ENCODE assay signal across 32 mouse cellular contexts in genomic region chr1:133396693-133397092, GRCm38 (mm10). TPM values are rescaled to one million over a fixed set of nuclear protein-coding genes. Genes with fewer than 3 reads are reported as not detected.
A peak's percentile ranks its signal among the peaks of the same experiment; 100 is the strongest.
DNase-seq lines count a peak whose midpoint lies in the region; ATAC-seq and TF ChIP-seq lines count a peak whose summit lies in the region.
"Had no signal": no experiment of that assay in that cellular context is flagged by ENCODE, and none has a peak within 500 bp of the region (broad histone marks: within the 10 kb centered on the region; RNA-seq: fewer than 3 reads in every experiment).

No protein-coding gene starts in this region.

- H3K4me1 ChIP-seq in neural tube, embryonic 14.5 days (ENCODE audit: control insufficient read depth, insufficient read depth, low read length) = peaks cover 14% of the 10 kb centered on the region
- peaks cover 34% of the 10 kb centered on the region for H3K4me1 ChIP-seq in neural tube, embryonic 15.5 days
- peaks cover 30% of the 10 kb centered on the region for H3K4me1 ChIP-seq in hindbrain, embryonic 13.5 days (replicated peaks)

- no peaks in the 10 kb centered on the region for H3K27me3 ChIP-seq in neural tube, embryonic 14.5 days (ENCODE audit: control insufficient read depth, insufficient read depth, low read length)
- H3K27me3 ChIP-seq in neural tube, embryonic 15.5 days (replicated peaks) = no peaks in the 10 kb centered on the region
- no peaks in the 10 kb centered on the region for H3K27me3 ChIP-seq in hindbrain, embryonic 13.5 days
- H3K27me3 ChIP-seq: embryonic facial prominence, embryonic 15.5 days; forebrain, embryonic 15.5 days; heart, embryonic 12.5 days; limb, embryonic 13.5 days; liver, embryonic 12.5 days; stomach, embryonic 15.5 days had no signal

- whole genome bisulfite sequencing in neural tube, embryonic 14.5 days = 87% methylated on average over 5 of the region's 5 CpGs
- WGBS in neural tube, embryonic 15.5 days = 84% methylated on average over 5 of the region's 5 CpGs
- WGBS in hindbrain, embryonic 13.5 days = 82% methylated on average over 5 of the region's 5 CpGs

- H3K4me2 ChIP-seq in neural tube, embryonic 14.5 days (ENCODE audit: low read depth, low read length) = no peak overlapping the region
- no peak overlapping the region for H3K4me2 ChIP-seq in neural tube, embryonic 15.5 days
- no peak overlapping the region for H3K4me2 ChIP-seq in hindbrain, embryonic 13.5 days
- H3K4me2 ChIP-seq: embryonic facial prominence, embryonic 15.5 days; liver, embryonic 12.5 days; stomach, embryonic 15.5 days had no signal

- H3K9ac ChIP-seq in neural tube, embryonic 14.5 days (replicated peaks; ENCODE audit: low read depth, low read length) = no peak overlapping the region
- H3K9ac ChIP-seq in neural tube, embryonic 15.5 days (replicated peaks) = no peak overlapping the region
- no peak overlapping the region for H3K9ac ChIP-seq in hindbrain, embryonic 13.5 days
- H3K9ac ChIP-seq: embryonic facial prominence, embryonic 15.5 days; liver, embryonic 12.5 days; stomach, embryonic 15.5 days had no signal

- no peaks in the 10 kb centered on the region for H3K36me3 ChIP-seq in neural tube, embryonic 14.5 days (ENCODE audit: control insufficient read depth, insufficient read depth, low read length)
- peaks cover 6% of the 10 kb centered on the region; the same call in 1 of the 2 replicates for H3K36me3 ChIP-seq in neural tube, embryonic 15.5 days
- H3K36me3 ChIP-seq in hindbrain, embryonic 13.5 days = peaks cover 14% of the 10 kb centered on the region
- H3K36me3 ChIP-seq: forebrain, embryonic 15.5 days had no signal

- no peaks in the 10 kb centered on the region for H3K9me3 ChIP-seq in neural tube, embryonic 14.5 days (ENCODE audit: control insufficient read depth, low read length)
- H3K9me3 ChIP-seq in neural tube, embryonic 15.5 days (replicated peaks) = no peaks in the 10 kb centered on the region
- no peaks in the 10 kb centered on the region for H3K9me3 ChIP-seq in hindbrain, embryonic 13.5 days
- H3K9me3 ChIP-seq: embryonic facial prominence, embryonic 15.5 days; forebrain, embryonic 15.5 days; heart, embryonic 12.5 days; limb, embryonic 13.5 days; liver, embryonic 12.5 days; stomach, embryonic 15.5 days had no signal

- no peak for ATAC-seq in neural tube, embryonic 14.5 days (ENCODE audit: low read depth)
- no peak for ATAC-seq in neural tube, embryonic 15.5 days (ENCODE audit: low FRiP score)
- no peak for ATAC-seq in hindbrain, embryonic 13.5 days (ENCODE audit: low FRiP score)
- ATAC-seq: liver, embryonic 12.5 days had no signal

- H3K27ac ChIP-seq in layer of hippocampus, adult 2 months = peak overlapping the region; percentile 66; the same call in 1 of the 2 replicates
- H3K27ac ChIP-seq in neural tube, embryonic 14.5 days (ENCODE audit: low read depth, low read length) = peak overlapping the region; percentile 96; the same call in 1 of the 2 replicates
- no peak overlapping the region for H3K27ac ChIP-seq in neural tube, embryonic 15.5 days (replicated peaks)
- peak overlapping the region; percentile 97; the same call in 1 of the 2 replicates for H3K27ac ChIP-seq in hindbrain, embryonic 13.5 days
- H3K27ac ChIP-seq: liver, embryonic 12.5 days; stomach, embryonic 15.5 days had no signal

- H3K4me3 ChIP-seq in layer of hippocampus, adult 2 months = no peak overlapping the region
- H3K4me3 ChIP-seq in neural tube, embryonic 14.5 days (ENCODE audit: low read depth, low read length) = no peak overlapping the region
- H3K4me3 ChIP-seq in neural tube, embryonic 15.5 days (replicated peaks) = no peak overlapping the region
- no peak overlapping the region for H3K4me3 ChIP-seq in hindbrain, embryonic 13.5 days
- H3K4me3 ChIP-seq: embryonic facial prominence, embryonic 15.5 days; forebrain, embryonic 15.5 days; heart, embryonic 12.5 days; limb, embryonic 13.5 days; liver, embryonic 12.5 days; stomach, embryonic 15.5 days had no signal

- DNase-seq in layer of hippocampus, adult 2 months (ENCODE audit: low spot score in 2 of 2) = no peak
- no peak for DNase-seq in layer of hippocampus, postnatal 10 days (ENCODE audit: low spot score in 2 of 2)
- no peak for DNase-seq in urinary bladder, postnatal 10 days (ENCODE audit: low spot score)
- no peak for DNase-seq in spleen, adult 18-20 months
- DNase-seq: adrenal gland, postnatal 14 days; cerebellum, adult 9-10 months; gastrocnemius, postnatal 14 days; heart, adult 11 months; heart, postnatal 36 days; kidney, adult 2 months; kidney, postnatal 14 days; layer of hippocampus, postnatal 36 days; lung, adult 18-20 months; lung, postnatal 10 days; right cerebral cortex, adult 18-20 months; right cerebral cortex, postnatal 4 days; thymus, postnatal 25 days had no signal

- TF ChIP-seq CTCF in layer of hippocampus, adult 2 months (conservative IDR thresholded peaks at IDR 0.05) = no peak

RNA-seq across cellular contexts. Expression of gene Sox13, which starts 27.5 kb away (rescaled TPM):
- total RNA-seq in layer of hippocampus, adult 2 months (2021) = 1 to 10 TPM; 6.3 to 9.4 TPM
- 10 to 100 TPM in 1 of 2 experiments, 1 to 10 TPM in 1; 9.2 to 10.3 TPM for total RNA-seq in layer of hippocampus, postnatal 10 days (2021)
- 4.0 and 5.2 TPM in 2 replicates for polyA plus RNA-seq in neural tube, embryonic 14.5 days (2014; fragmentation: Nextera tagmentation; extraction: Ambion mirVana)
- polyA plus RNA-seq in neural tube, embryonic 15.5 days (2015; fragmentation: Nextera tagmentation; extraction: Ambion mirVana) = 4.0 and 6.7 TPM in 2 replicates
- 7.9 and 8.0 TPM in 2 replicates for polyA plus RNA-seq in hindbrain, embryonic 13.5 days (2015; fragmentation: Nextera tagmentation; extraction: Ambion mirVana)
- total RNA-seq: monocyte, adult 5-6 weeks had no signal

RNA-seq across cellular contexts. Expression of gene Etnk2, which starts 33.3 kb away (rescaled TPM):
- total RNA-seq in layer of hippocampus, adult 2 months (2021) = 1 to 10 TPM; 1.1 to 1.6 TPM
- 1 to 10 TPM; 5.3 to 7.3 TPM for total RNA-seq in layer of hippocampus, postnatal 10 days (2021)
- polyA plus RNA-seq in neural tube, embryonic 14.5 days (2014; fragmentation: Nextera tagmentation; extraction: Ambion mirVana) = 15.4 and 21.6 TPM in 2 replicates
- 21.3 and 22.8 TPM in 2 replicates for polyA plus RNA-seq in neural tube, embryonic 15.5 days (2015; fragmentation: Nextera tagmentation; extraction: Ambion mirVana)
- 9.9 and 10.3 TPM in 2 replicates for polyA plus RNA-seq in hindbrain, embryonic 13.5 days (2015; fragmentation: Nextera tagmentation; extraction: Ambion mirVana)
- total RNA-seq: common myeloid progenitor, adult 5-6 weeks; megakaryocyte progenitor cell, adult 5-6 weeks; monocyte, adult 5-6 weeks had no signal
- polyA plus RNA-seq: C2C12 had no signal

RNA-seq across cellular contexts. Expression of gene Ren1, which starts 46.4 kb away (rescaled TPM):
- total RNA-seq in layer of hippocampus, adult 2 months (2021) = not detected
- under 1 TPM in 1 of 2 experiments, not detected in 1; 0.37 TPM for total RNA-seq in layer of hippocampus, postnatal 10 days (2021)
- polyA plus RNA-seq in neural tube, embryonic 14.5 days (2014; fragmentation: Nextera tagmentation; extraction: Ambion mirVana) = 0.39 and 0.83 TPM in 2 replicates
- 0.74 and 1.6 TPM in 2 replicates for polyA plus RNA-seq in neural tube, embryonic 15.5 days (2015; fragmentation: Nextera tagmentation; extraction: Ambion mirVana)
- polyA plus RNA-seq in hindbrain, embryonic 13.5 days (2015; fragmentation: Nextera tagmentation; extraction: Ambion mirVana) = 3.7 and 4.2 TPM in 2 replicates
- total RNA-seq: common myeloid progenitor, adult 5-6 weeks; gastrocnemius, postnatal 14 days; layer of hippocampus, postnatal 36 days; left cerebral cortex, postnatal 10 days; megakaryocyte progenitor cell, adult 5-6 weeks; monocyte, adult 5-6 weeks had no signal
- polyA plus RNA-seq: C2C12; forebrain, embryonic 15.5 days; neural tube, embryonic 11.5 days had no signal
